Mouse (Mus musculus): ENCODE results near the gene Ric3. TPM values are rescaled to one million over a fixed set of nuclear protein-coding genes. Genes with fewer than 3 reads are reported as not detected.

The Ric3 gene
- polyA plus RNA-seq, 1 experiment: not detected

GRCm38 (mm10) chr7:109010720-109011595 is 72.2 kb downstream of the Ric3 start:
- TF ChIP-seq CTCF (IDR thresholded peaks at IDR 0.05; ENCODE audit: low read depth, low read length) (no peak), POLR2A (IDR thresholded peaks at IDR 0.05; ENCODE audit: borderline replicate concordance, low read depth, low read length) (no peak)
- Histone ChIP-seq H3K4me1 (ENCODE audit: control insufficient read depth, insufficient read depth, low read length) (no peaks in the 10 kb centered on the region), H3K4me3 (ENCODE audit: insufficient read depth, low read length) (no peak overlapping the region), H3K27ac (ENCODE audit: insufficient read depth, low read depth, low read length) (no peak overlapping the region)

- TF ChIP-seq CTCF (IDR thresholded peaks at IDR 0.05; ENCODE audit: low read depth, low read length) (no peak), POLR2A (IDR thresholded peaks at IDR 0.05; ENCODE audit: borderline replicate concordance, low read depth, low read length) (no peak)
- H3K27ac ChIP-seq (ENCODE audit: insufficient read depth, low read depth, low read length): no peak overlapping the region
- no peak overlapping the region for H3K4me3 ChIP-seq (ENCODE audit: insufficient read depth, low read length)
- H3K4me1 ChIP-seq (ENCODE audit: control insufficient read depth, insufficient read depth, low read length): no peaks in the 10 kb centered on the region
Observed at GRCm38 (mm10) chr7:109009260-109009659, 73.9 kb downstream of the Ric3 start.

GRCm38 (mm10) chr7:109003653-109004052 is 79.5 kb downstream of the Ric3 start:
- H3K4me1 ChIP-seq (ENCODE audit: control insufficient read depth, insufficient read depth, low read length): no peaks in the 10 kb centered on the region
- no peak for TF ChIP-seq POLR2A (IDR thresholded peaks at IDR 0.05; ENCODE audit: borderline replicate concordance, low read depth, low read length)
- no peak for TF ChIP-seq CTCF (IDR thresholded peaks at IDR 0.05; ENCODE audit: low read depth, low read length)
- H3K27ac ChIP-seq (ENCODE audit: insufficient read depth, low read depth, low read length): no peak overlapping the region
- no peak overlapping the region for H3K4me3 ChIP-seq (ENCODE audit: insufficient read depth, low read length)

GRCm38 (mm10) chr7:109001971-109002370 is 81.2 kb downstream of the Ric3 start:
- no peak overlapping the region for H3K4me3 ChIP-seq (ENCODE audit: insufficient read depth, low read length)
- no peak for TF ChIP-seq CTCF (IDR thresholded peaks at IDR 0.05; ENCODE audit: low read depth, low read length)
- TF ChIP-seq POLR2A (IDR thresholded peaks at IDR 0.05; ENCODE audit: borderline replicate concordance, low read depth, low read length): no peak
- H3K27ac ChIP-seq (ENCODE audit: insufficient read depth, low read depth, low read length): no peak overlapping the region
- no peaks in the 10 kb centered on the region for H3K4me1 ChIP-seq (ENCODE audit: control insufficient read depth, insufficient read depth, low read length)

GRCm38 (mm10) chr7:109000315-109000954 is 82.7 kb downstream of the Ric3 start:
- Histone ChIP-seq H3K27ac (ENCODE audit: insufficient read depth, low read depth, low read length) (no peak overlapping the region), H3K4me1 (ENCODE audit: control insufficient read depth, insufficient read depth, low read length) (no peaks in the 10 kb centered on the region), H3K4me3 (ENCODE audit: insufficient read depth, low read length) (no peak overlapping the region)
- no peak for TF ChIP-seq POLR2A (IDR thresholded peaks at IDR 0.05; ENCODE audit: borderline replicate concordance, low read depth, low read length)
- peak; percentile 27; the same call in 1 of the 2 replicates for TF ChIP-seq CTCF (IDR thresholded peaks at IDR 0.05; ENCODE audit: low read depth, low read length)

- Histone ChIP-seq H3K27ac (ENCODE audit: insufficient read depth, low read depth, low read length) (no peak overlapping the region), H3K4me3 (ENCODE audit: insufficient read depth, low read length) (no peak overlapping the region)
- no peak for TF ChIP-seq POLR2A (IDR thresholded peaks at IDR 0.05; ENCODE audit: borderline replicate concordance, low read depth, low read length)
- no peak for TF ChIP-seq CTCF (IDR thresholded peaks at IDR 0.05; ENCODE audit: low read depth, low read length)
Observed at GRCm38 (mm10) chr7:108996156-108996555, 87.0 kb downstream of the Ric3 start.

GRCm38 (mm10) chr7:108993881-108994291 is 89.2 kb downstream of the Ric3 start:
- no peak overlapping the region for H3K27ac ChIP-seq (ENCODE audit: insufficient read depth, low read depth, low read length)
- no peak overlapping the region for H3K4me3 ChIP-seq (ENCODE audit: insufficient read depth, low read length)
- TF ChIP-seq POLR2A (IDR thresholded peaks at IDR 0.05; ENCODE audit: borderline replicate concordance, low read depth, low read length): no peak
- no peak for TF ChIP-seq CTCF (IDR thresholded peaks at IDR 0.05; ENCODE audit: low read depth, low read length)
- no peaks in the 10 kb centered on the region for H3K4me1 ChIP-seq (ENCODE audit: control insufficient read depth, insufficient read depth, low read length)

More at GRCm38 (mm10) chr7:108996156-108996555, 87.0 kb downstream of the Ric3 start:
- H3K4me1 ChIP-seq (ENCODE audit: control insufficient read depth, insufficient read depth, low read length): no peaks in the 10 kb centered on the region

- no peak overlapping the region for H3K4me3 ChIP-seq (ENCODE audit: insufficient read depth, low read length)
- H3K27ac ChIP-seq (ENCODE audit: insufficient read depth, low read depth, low read length): no peak overlapping the region
- no peak for TF ChIP-seq POLR2A (IDR thresholded peaks at IDR 0.05; ENCODE audit: borderline replicate concordance, low read depth, low read length)
- TF ChIP-seq CTCF (IDR thresholded peaks at IDR 0.05; ENCODE audit: low read depth, low read length): no peak
- no peaks in the 10 kb centered on the region for H3K4me1 ChIP-seq (ENCODE audit: control insufficient read depth, insufficient read depth, low read length)
Observed at GRCm38 (mm10) chr7:108993230-108993629, 89.9 kb downstream of the Ric3 start.

- H3K4me1 ChIP-seq (ENCODE audit: control insufficient read depth, insufficient read depth, low read length): no peaks in the 10 kb centered on the region
- no peak overlapping the region for H3K27ac ChIP-seq (ENCODE audit: insufficient read depth, low read depth, low read length)
- no peak overlapping the region for H3K4me3 ChIP-seq (ENCODE audit: insufficient read depth, low read length)
- TF ChIP-seq CTCF (IDR thresholded peaks at IDR 0.05; ENCODE audit: low read depth, low read length) (no peak), POLR2A (IDR thresholded peaks at IDR 0.05; ENCODE audit: borderline replicate concordance, low read depth, low read length) (no peak)
Observed at GRCm38 (mm10) chr7:108991207-108991606, 91.9 kb downstream of the Ric3 start.

All from bone marrow macrophage, adult 2 months (primary cell).